Mouse (Mus musculus): Measurements from ENCODE around the gene Vangl1.

GRCm38 (mm10) chr3:102154107-102154506 is 50.4 kb downstream of the Vangl1 start:
- TF ChIP-seq GATA1 (IDR thresholded peaks at IDR 0.05; ENCODE audit: low read length), result no peak
- no peak for TF ChIP-seq TAL1 (IDR thresholded peaks at IDR 0.05; ENCODE audit: low read length)

Measured in erythroblast, embryonic 14.5 days (primary cell).